Mouse (Mus musculus) cortical plate, adult 2 months (tissue): ENCODE data around the gene Ppp4r3b.

Experiments
- CTCF ChIP-seq: fragments of 200-500 bp; IDR thresholded peaks from 2 replicates; pipeline ENCODE4 v1.5.1; 2011; ENCODE audit warnings: mild to moderate bottlenecking, control low read depth, low read length; ENCODE audit not compliant: insufficient read depth; ENCODE audit errors: extremely low read depth
- POLR2A ChIP-seq: fragments of 200-500 bp; IDR thresholded peaks from 2 replicates; pipeline ENCODE4 v1.6.1; 2011; ENCODE audit warnings: mild to moderate bottlenecking, low read length, control low read depth; ENCODE audit not compliant: insufficient read depth; ENCODE audit errors: extremely low read depth

DNA sequence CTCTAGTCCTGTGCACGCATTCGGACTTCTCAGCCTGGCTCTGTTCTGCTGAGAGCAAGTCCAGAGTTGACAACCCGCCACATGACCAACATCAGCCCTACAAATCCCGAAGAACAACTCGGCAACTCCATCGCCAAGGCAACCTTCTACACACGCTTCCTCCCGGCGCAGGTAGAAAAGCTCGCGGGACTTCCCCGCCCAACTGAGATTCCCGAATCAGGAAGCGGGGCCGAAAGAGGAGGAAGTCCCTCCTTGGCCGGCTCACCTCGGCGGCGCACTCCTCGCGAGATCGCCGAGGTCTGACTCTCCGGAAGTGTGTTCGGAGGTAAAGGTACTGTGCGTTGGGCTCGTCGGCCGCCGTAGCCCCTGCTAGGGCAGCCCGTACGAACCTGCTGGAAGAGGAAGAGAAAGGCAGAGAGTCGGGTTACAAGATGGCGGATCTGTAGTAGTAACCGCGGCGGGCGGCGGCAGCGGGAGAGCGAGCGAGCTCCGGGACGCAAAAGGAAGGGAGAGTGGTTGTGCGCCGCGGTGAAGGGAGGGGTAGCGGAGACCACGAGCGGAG lies at the start of gene Ppp4r3b:
- TF ChIP-seq CTCF: no peak
- peak; percentile 64 for TF ChIP-seq POLR2A
